Mouse (Mus musculus): Measurements from ENCODE around the gene Lix1.

DNA sequence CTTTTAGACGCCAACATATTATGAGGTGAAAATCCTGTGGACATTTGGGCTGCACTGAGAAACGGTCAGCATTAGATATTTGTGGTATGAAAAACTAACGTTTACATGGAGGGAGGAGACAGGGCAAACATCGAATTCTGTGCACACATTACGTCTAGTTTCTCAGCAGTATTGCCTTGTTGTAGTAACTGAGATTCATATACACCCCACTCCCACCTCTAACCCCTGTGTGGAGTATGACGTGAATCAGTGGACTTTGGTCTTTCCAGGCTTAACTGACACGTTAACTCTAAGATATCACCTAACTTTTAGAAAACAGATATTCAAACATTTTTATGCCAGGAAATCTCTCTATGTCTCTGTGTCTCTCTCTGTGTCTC lies 89.1 kb downstream of the Lix1 start:
- TF ChIP-seq GATA1 (IDR thresholded peaks at IDR 0.05; ENCODE audit: borderline replicate concordance, low read length) (no peak), FLI1 (IDR thresholded peaks at IDR 0.05; ENCODE audit: low read length) (no peak)

Measured in megakaryocyte, embryonic 14.5 days (primary cell).